Mouse (Mus musculus) inflammation-experienced regulatory T-cells, adult 6 months (primary cell): Measurements from ENCODE around the gene Atp1a4. TPM values are rescaled to one million over a fixed set of nuclear protein-coding genes. Genes with fewer than 3 reads are reported as not detected.

Source experiments
- ATAC-seq: one replicate; pipeline ENCODE4 v1.8.0; 2017
- polyA plus RNA-seq, 3 experiments: library from polyadenylated mRNA; unstranded; fragments of 100-300 nt; shearing (Covaris generic); gene quantifications; one replicate each; pipeline ENCODE4 v1.2.1; 2017

Atp1a4 gene
- polyA plus RNA-seq, 3 experiments from 2014 or later: not detected

GRCm38 (mm10) chr1:172219451-172220406, 38.5 kb downstream of the Atp1a4 start, which contains the start of gene Casq1:
Gene Casq1, minus strand, starts transcription at chr1:172219868.
- no peak for ATAC-seq

GRCm38 (mm10) chr1:172218164-172218910, 39.9 kb downstream of the Atp1a4 start:
- no peak for ATAC-seq

- ATAC-seq: peak; percentile 92
Observed at GRCm38 (mm10) chr1:172217148-172217547, 41.1 kb downstream of the Atp1a4 start.

- no peak for ATAC-seq
Observed at GRCm38 (mm10) chr1:172214748-172215147, 43.5 kb downstream of the Atp1a4 start.

DNA sequence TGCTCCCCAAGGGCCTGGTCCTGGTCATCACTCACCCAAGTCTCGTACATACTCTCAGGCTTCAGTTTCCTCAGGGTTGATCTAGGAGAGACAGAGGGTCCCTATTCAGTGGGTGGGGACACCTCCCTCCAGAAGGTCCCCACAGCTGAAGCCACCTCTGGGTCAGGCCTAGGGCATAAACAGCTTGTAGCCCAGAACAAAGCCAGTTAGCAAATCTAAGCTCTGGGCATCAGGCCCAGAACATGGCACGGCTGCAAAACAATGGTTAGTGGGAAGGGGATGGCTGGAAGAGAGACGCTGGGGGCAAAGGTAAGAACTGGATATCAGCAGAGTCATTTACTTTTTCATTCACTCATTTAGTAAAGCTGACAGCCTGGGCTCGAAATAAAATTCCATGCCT, 44.4 kb downstream of the Atp1a4 start:
- ATAC-seq: no peak

DNA sequence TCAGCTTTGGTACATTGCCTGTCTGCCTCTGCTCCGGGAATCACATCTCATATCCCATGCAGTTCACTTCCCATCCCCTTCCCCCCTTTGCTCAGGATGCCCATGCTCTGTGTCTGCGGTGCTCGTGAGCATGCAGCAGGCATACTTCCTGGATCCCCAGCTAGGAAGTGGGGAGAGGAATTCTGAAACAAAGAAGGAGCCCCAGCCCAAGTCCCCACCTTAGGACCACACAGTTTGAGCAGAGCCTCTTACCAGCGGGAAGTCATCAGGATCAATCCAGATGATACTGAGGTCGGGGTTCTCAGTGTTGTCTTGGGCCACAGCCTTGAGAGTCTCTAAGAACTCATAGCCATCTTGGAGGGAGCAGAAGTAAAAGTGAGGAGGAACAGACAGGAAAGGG, 45.4 kb downstream of the Atp1a4 start:
- no peak for ATAC-seq

GRCm38 (mm10) chr1:172207111-172207584, 51.1 kb downstream of the Atp1a4 start:
- no peak for ATAC-seq

DNA sequence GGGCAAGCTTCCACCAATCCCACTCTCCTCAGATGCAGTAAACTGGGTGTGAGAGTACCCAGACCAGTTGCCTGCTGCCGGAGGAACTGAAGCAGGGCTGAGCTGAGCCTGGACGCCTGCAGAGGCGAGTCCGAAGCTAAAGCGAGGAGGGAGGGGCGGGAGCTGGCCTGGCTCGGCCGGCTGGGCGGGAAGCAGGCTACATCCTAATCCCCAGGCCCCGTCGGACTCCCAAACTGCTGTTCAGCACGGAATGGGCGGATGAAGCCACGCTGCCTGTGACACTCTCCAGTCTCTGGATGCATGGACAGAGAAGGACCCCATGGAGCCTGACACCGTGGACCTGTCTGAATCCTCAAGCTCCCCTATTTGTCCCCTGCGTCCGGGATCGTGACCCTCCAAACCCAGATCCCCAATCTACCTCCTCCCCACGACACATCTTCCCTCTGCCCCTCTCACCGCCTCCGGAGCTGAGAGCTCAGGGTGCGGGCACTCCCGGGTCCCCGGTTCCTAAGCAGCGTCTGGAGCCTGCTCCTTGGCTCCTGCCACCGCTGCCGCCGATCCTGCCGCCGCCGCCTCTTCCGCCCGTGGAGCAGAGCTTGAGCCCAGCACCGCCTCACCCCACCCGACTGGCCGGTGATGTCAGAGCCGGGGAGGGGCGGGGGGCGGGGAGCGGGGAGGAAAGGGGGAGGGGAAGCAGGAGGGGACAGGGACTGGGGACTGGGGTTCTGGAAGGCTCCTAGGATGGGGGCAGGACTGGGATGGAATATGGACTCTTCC, 51.9 kb downstream of the Atp1a4 start, which contains the start of gene Pea15a:
Gene Pea15a (minus strand): TSS at position 664 of the 777 bp plus-strand sequence.
- peak; percentile 66 for ATAC-seq

GRCm38 (mm10) chr1:172205741-172206087, 52.5 kb downstream of the Atp1a4 start:
- ATAC-seq: peak; percentile 82

DNA sequence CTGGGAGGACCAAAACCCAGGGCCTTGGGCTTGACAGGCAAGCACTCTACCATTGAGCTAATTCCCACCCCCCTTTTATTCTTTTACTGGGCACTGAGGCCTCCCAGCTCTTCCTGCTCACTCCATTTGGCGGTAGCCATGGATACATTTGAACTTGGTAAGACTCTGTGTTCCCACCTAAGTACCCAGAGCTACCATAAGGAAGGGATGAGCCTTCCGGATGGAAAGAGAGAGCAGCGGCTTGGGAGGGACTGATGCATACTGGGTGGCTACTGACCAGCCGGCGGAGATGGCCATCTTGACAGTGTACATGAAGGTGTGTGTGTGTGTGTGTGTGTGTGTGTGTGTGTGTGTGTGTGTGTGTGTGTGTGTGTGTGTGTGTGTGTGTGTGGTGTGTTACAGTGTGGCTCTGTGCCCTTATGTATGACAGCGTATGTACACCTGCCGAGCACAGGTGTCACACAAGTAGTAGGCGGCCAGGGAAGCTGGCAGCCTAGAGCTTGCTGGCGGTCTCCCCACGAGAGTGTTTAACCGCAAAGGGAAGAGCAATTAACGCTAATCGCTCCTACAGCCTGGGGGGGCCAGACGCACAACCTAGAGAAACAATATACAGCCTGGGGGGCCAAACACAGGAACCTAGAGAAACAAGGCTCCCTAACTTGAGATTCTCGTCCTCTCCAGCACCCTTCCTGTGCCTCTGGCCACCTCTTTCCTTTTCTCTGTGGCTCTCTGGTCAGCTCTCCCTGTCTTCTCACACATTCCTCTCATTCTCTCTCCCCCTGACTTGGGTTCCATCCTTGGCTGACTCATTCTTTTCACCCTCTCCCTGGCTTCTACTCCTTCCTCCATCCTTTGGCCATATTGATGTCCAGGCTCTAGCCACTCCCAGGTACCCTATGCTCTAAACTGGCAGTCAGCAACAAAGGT, 53.1 kb downstream of the Atp1a4 start:
- ATAC-seq: no peak

DNA sequence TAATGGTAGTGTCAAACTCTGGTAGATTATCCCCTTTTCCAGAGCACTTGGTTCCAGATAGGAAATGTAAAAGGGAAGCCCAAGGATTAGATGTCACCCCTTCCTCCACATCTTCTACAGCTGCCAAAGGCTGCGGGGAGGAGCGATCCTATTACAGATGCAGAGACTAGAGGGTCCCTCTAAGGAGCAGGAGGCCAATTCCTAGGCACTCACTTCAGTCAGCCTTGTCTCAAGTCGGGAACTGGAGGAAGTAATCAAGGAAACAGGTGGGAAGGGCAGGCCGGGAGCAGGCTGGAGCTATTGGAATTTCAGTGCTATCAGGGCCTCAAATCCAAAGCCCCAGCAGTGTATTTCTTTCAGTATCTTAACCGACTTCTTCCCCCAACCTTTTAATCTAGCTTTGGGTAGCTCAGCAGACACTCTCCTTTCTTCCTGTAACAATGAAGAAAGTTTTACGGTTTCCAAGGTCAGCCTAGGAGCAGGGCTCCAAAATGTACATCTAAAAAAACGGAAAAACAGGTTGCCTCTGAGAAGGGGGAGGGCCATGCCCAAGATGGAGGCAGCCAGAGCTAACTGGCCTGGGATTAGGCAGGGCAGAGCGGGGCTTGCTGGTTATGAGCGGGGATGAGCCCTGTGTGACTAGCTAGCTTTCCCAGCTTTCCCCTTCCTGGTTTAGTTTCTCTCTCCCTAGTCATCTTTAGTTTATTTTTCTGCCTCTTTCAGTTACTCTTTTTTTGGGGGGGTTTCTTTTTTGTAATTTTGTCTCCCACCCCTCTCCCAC, 54.0 kb downstream of the Atp1a4 start:
- ATAC-seq: no peak

DNA sequence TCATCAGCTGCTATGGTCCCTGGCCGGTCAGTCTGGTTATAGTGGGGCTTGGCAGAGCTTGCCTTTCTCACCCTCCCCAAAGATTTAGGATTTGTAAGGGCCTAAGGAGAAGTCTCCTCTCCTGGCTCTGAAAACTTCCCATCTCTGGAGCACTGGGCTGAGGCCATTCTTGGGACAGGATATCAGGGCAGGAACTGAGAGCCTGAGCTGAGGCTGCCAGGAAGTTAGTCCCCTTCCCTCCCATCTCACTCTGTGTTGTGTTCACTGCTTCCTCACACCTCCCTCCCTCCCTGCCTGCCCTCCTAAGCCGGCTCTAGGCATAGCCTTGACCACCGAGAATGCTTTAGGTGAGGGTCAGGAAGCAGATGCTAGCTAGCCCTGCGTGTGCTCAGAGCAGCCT, 54.6 kb downstream of the Atp1a4 start:
- ATAC-seq: no peak

- ATAC-seq: no peak
Observed at GRCm38 (mm10) chr1:172202894-172203522, 55.2 kb downstream of the Atp1a4 start.

- no peak for ATAC-seq
Observed at GRCm38 (mm10) chr1:172201967-172202880, 56.0 kb downstream of the Atp1a4 start.

DNA sequence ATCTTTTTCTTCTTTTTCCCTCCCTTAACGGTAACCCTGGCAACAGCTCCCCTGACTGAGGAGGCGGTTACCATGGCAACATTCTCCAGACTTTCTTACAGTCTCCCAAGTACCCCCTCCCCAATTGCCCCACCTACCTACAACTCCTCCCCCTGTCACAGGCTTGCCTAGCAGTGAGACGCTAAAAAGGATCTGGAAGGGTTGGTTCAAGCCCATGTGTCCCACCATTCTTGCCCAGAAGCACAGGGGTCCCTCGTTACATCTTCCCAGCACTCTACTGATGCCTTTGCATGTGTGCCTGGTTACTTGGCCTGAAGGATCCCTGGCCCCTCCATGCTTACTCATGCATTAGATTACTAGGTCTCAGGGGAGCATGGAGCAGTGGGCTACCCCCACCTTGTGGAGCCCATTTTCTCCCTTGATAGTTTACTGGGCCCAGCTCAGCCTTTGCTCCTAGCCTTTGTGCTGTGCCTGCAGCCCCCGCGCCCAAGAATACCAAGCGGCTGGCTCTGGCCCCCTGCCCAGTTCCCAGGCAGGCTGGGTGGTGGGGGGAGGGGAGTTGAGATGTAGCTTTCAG, 57.3 kb downstream of the Atp1a4 start:
- ATAC-seq: no peak

DNA sequence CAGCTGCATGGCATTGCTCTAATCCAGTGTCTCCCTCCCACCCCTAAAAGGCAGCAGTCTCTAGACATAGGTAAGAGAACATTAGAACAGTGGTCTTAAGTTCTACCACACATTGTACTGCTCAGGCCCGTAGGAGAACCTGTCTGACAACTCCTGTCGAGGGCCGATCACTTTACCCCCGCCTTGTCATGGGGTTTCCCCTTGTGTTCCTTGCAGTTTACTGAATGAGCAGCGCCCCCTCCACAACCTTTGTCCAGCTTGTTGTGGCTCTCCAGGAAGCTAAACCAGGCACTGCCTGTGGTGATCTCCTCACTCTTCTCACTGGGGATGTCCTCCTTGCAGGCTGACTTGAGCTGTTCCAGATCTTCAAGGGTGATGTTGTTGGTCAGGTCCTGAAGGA, 58.1 kb downstream of the Atp1a4 start:
- ATAC-seq: no peak

DNA sequence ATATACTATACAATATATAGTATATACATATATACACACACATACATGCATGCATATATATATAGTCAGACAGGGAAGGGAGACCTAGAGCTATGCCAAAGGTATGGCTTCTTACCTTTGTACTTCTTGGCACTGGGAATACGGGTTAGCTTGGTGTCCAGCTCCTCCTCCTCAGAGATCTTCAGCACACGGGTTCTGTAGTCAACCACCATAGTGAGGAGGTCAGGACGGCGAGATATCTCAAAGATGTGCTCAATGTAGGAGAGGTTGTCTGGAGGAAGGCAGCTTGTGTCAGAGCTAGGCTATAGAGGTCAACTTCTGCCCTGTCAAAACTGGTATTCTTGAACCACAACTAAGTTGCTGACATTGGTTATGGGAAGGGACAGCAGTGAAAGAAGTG, 59.2 kb downstream of the Atp1a4 start:
- ATAC-seq: no peak

DNA sequence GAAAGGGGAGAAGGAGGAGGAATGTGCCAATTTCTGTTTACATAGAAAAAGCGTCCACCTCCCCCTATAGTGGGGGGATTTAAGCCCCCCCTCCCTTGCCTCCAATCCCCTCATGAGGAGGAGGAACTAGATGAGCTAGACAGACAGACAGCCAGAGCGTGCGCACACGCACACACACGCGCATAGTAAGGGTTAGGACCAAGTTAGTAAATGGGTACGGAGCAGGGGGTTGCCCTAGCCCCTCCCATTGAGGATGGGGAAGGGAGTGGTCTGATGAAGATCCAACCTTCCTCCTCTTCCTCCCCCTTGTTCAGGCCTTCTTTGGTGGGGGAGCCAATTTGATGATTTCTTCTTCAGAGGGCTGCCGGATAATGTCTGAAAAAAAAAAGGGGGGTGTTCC, 59.9 kb downstream of the Atp1a4 start:
- no peak for ATAC-seq

DNA sequence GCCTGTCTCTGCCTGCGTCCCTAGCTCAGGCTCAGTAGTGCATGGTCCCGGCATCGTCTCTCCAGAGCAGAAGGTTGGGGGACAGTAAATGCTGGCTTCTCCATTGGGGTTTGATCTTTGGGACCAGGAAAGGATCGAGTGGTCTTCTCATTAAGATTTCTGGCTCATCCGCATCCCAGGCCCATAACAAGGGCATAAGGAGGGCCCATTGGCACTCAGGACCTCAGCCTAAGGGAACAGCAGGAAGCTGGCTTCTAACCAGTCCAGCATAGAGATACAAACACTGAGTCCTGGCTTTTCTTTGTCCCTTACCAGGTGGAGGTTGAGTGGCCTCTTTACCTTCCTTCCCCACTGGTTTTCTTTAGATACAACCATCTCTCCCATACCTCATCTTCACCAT, 60.4 kb downstream of the Atp1a4 start:
- ATAC-seq: no peak
